Comparison of ENCODE assay signal across 8 mouse cellular contexts in the genomic region with DNA sequence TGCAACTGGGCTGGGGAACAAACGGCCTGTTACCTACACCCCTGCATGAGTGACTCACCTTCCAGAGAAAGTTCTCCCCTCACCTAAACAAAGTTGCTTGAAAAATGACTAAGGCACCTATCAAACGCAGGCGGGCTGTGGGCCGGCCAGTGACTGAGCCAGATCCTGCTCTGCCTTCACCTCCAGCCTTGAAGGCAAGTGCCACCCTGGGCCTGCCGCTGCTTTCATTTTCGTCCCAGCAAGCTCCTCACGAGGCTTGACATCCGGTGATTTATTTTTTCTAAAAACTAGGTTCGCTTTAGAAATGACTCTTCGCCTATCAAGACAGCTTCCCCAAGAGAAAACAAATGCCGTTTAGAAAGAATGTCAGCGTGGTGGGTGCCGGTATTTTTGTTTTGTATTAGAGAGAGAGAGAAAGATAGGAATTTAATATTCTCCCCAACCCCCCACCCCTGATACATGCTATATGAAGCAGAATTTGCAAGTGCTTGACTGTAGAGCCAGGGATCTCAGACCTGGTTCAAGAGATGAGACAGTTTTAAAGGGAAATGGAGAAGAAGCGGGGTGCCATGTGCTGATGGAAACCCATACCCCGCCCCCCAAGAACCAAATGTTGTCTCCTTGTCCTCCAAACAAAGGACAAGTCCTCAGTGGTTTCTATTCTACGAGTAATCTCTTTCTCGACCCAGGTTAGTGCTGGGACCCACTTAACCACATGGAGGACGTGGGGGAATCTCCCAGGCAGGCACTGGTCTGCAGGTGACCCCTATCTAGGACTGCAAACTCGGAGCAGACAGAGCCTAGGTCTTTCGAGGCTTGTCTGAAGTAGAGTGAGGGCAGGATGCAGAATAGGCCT. TPM values are rescaled to one million over a fixed set of nuclear protein-coding genes. Genes with fewer than 3 reads are reported as not detected.
DNase-seq lines count a peak whose midpoint lies in the region; ATAC-seq and TF ChIP-seq lines count a peak whose summit lies in the region.

No protein-coding gene starts in this region.

- peak; percentile 73 for DNase-seq in 3134 (ENCODE audit: extremely low read depth, insufficient read length, low spot score)
- DNase-seq in MN1 (ENCODE audit: low spot score) = no peak
- no peak for DNase-seq in right cerebral cortex, postnatal 14 days

- no peaks in the 10 kb centered on the region for H3K36me3 ChIP-seq in liver, embryonic 15.5 days (replicated peaks)

- H3K9ac ChIP-seq in liver, embryonic 15.5 days = no peak overlapping the region

- peaks cover 8% of the 10 kb centered on the region; the same call in 1 of the 2 replicates for H3K27me3 ChIP-seq in liver, embryonic 15.5 days

- H3K9me3 ChIP-seq in liver, embryonic 15.5 days (replicated peaks) = no peaks in the 10 kb centered on the region

- H3K27ac ChIP-seq in liver, embryonic 15.5 days (replicated peaks) = peak overlapping the region; percentile 29; the same call in 1 of the 2 replicates
- H3K27ac ChIP-seq in olfactory bulb, adult 2 months (ENCODE audit: insufficient read depth, low read depth, low read length) = 0 out of 2 replicates have a peak overlapping the region, but pooled peaks have one; percentile 44

- WGBS in liver, embryonic 15.5 days (ENCODE audit: insufficient replicate concordance) = 46% methylated on average over 20 of the region's 20 CpGs
- 72% methylated on average over 20 of the region's 20 CpGs for WGBS in olfactory bulb, adult 2 months

- peaks cover 26% of the 10 kb centered on the region for H3K4me1 ChIP-seq in liver, embryonic 15.5 days (replicated peaks)
- H3K4me1 ChIP-seq in olfactory bulb, adult 2 months (ENCODE audit: control insufficient read depth, insufficient read depth, low read length) = peaks cover 30% of the 10 kb centered on the region

- peak overlapping the region; percentile 37 for H3K4me2 ChIP-seq in liver, embryonic 15.5 days

- ATAC-seq in CD4-positive, CD25-positive, alpha-beta regulatory T cell, adult 4 months = peak; percentile 56
- 0 out of 4 replicates have a peak, but pooled peaks have one; percentile 17 to 18 for ATAC-seq in hematopoietic stem cell, adult 5-6 weeks (replicated peaks in 1 of 2; ENCODE audit: insufficient read depth in 1 of 2, low FRiP score in 2 of 2, low TSS enrichment in 1 of 2, low read depth in 1 of 2, poor library complexity in 2 of 2, severe bottlenecking in 2 of 2)
- ATAC-seq in liver, embryonic 15.5 days (ENCODE audit: insufficient read depth) = no peak
- ATAC-seq in cerebellum, adult (ENCODE audit: insufficient number of reproducible peaks, low FRiP score, low TSS enrichment) = no peak

- TF ChIP-seq CTCF in olfactory bulb, adult 2 months (IDR thresholded peaks at IDR 0.05; ENCODE audit: insufficient read depth, low read depth, low read length) = no peak

- TF ChIP-seq POLR2A in olfactory bulb, adult 2 months (IDR thresholded peaks at IDR 0.05; ENCODE audit: insufficient read depth, low read depth, low read length) = no peak

- no peak overlapping the region for H3K4me3 ChIP-seq in liver, embryonic 15.5 days (replicated peaks)
- H3K4me3 ChIP-seq in olfactory bulb, adult 2 months (ENCODE audit: insufficient read depth, low read depth, low read length) = no peak overlapping the region

RNA-seq across cellular contexts. Expression of a gene that starts 4.6 kb away (rescaled TPM):
- 10 to 100 TPM; 29.6 to 50.3 TPM for polyA plus RNA-seq in CD4-positive, CD25-positive, alpha-beta regulatory T cell, adult 4 months (2017; shearing (Covaris generic))
- 4.4 and 10.6 TPM in 2 replicates for total RNA-seq in hematopoietic stem cell, adult 5-6 weeks (2017)
- 0.47 and 0.77 TPM in 2 replicates for polyA plus RNA-seq in liver, embryonic 15.5 days (2015; fragmentation: Nextera tagmentation; extraction: Ambion mirVana)
- not detected in 2 replicates for polyA plus RNA-seq in olfactory bulb, adult 2 months (2012; ENCODE audit: insufficient read depth, insufficient read length, low replicate concordance, missing spikeins)

RNA-seq across cellular contexts. Expression of a gene that starts 44.4 kb away (rescaled TPM):
- polyA plus RNA-seq in CD4-positive, CD25-positive, alpha-beta regulatory T cell, adult 4 months (2017; shearing (Covaris generic)) = not detected
- not detected in 2 replicates for total RNA-seq in hematopoietic stem cell, adult 5-6 weeks (2017)
- not detected in 2 replicates for polyA plus RNA-seq in liver, embryonic 15.5 days (2015; fragmentation: Nextera tagmentation; extraction: Ambion mirVana)
- not detected in 2 replicates for polyA plus RNA-seq in olfactory bulb, adult 2 months (2012; ENCODE audit: insufficient read depth, insufficient read length, low replicate concordance, missing spikeins)

RNA-seq across cellular contexts. Expression of a gene that starts 54.3 kb away (rescaled TPM):
- not detected for polyA plus RNA-seq in CD4-positive, CD25-positive, alpha-beta regulatory T cell, adult 4 months (2017; shearing (Covaris generic))
- total RNA-seq in hematopoietic stem cell, adult 5-6 weeks (2017) = not detected in 2 replicates
- 0.08 TPM in 1 of 2 replicates, not detected in the other for polyA plus RNA-seq in liver, embryonic 15.5 days (2015; fragmentation: Nextera tagmentation; extraction: Ambion mirVana)
- not detected in 2 replicates for polyA plus RNA-seq in olfactory bulb, adult 2 months (2012; ENCODE audit: insufficient read depth, insufficient read length, low replicate concordance, missing spikeins)

Comparison
In these comparisons a context has a peak if more than half of its experiments do, and no peak if none do; other contexts are left out.
1. ATAC-seq: peak in CD4-positive, CD25-positive, alpha-beta regulatory T cell, adult 4 months (single experiment) and hematopoietic stem cell, adult 5-6 weeks (2 of 2); none in liver, embryonic 15.5 days (single experiment) and cerebellum, adult (single experiment).
2. RNA of a gene that starts 4.6 kb away (polyA plus RNA-seq): 29.6 to 50.3 TPM in CD4-positive, CD25-positive, alpha-beta regulatory T cell, adult 4 months; 0.47 to 0.77 TPM in liver, embryonic 15.5 days and not detected in olfactory bulb, adult 2 months; every median in the first group is over 10 times any median in the second.